Mouse (Mus musculus) midbrain, embryonic 15.5 days (tissue): ENCODE results near the gene Samd4. TPM values are rescaled to one million over a fixed set of nuclear protein-coding genes. Genes with fewer than 3 reads are reported as not detected.

Experiments used
- ATAC-seq: fragments of 200-750 bp; cut with Nextera tagmentation; replicated peaks from 2 replicates; pipeline ENCODE4 v1.8.0; 2017; ENCODE audit warnings: moderate TSS enrichment
- H3K27ac ChIP-seq: fragments of 300-500 bp; sonication (generic); 2 replicates; pipeline ENCODE4 v1.5.1; 2015; ENCODE audit warnings: mild to moderate bottlenecking, inconsistent platforms
- H3K27me3 ChIP-seq: fragments of 300-500 bp; sonication (generic); replicated peaks from 2 replicates; pipeline ENCODE4 v1.6.1; 2015; ENCODE audit warnings: inconsistent platforms
- H3K36me3 ChIP-seq: fragments of 300-500 bp; sonication (generic); replicated peaks from 2 replicates; pipeline ENCODE4 v1.6.1; 2015; ENCODE audit warnings: inconsistent platforms
- H3K4me1 ChIP-seq: fragments of 300-500 bp; sonication (generic); 2 replicates; pipeline ENCODE4 v1.6.1; 2015; ENCODE audit warnings: inconsistent platforms
- H3K4me2 ChIP-seq: fragments of 300-500 bp; sonication (generic); 2 replicates; pipeline ENCODE4 v1.6.1; 2015; ENCODE audit warnings: inconsistent platforms, mild to moderate bottlenecking, moderate library complexity
- H3K4me3 ChIP-seq: fragments of 300-500 bp; sonication (generic); 2 replicates; pipeline ENCODE4 v1.5.1; 2015; ENCODE audit warnings: mild to moderate bottlenecking, inconsistent platforms
- H3K9ac ChIP-seq: fragments of 300-500 bp; sonication (generic); 2 replicates; pipeline ENCODE4 v1.6.1; 2015; ENCODE audit warnings: mild to moderate bottlenecking, inconsistent platforms
- H3K9me3 ChIP-seq: fragments of 300-500 bp; sonication (generic); 2 replicates; pipeline ENCODE4 v1.6.1; 2016; ENCODE audit warnings: inconsistent platforms
- WGBS: fragments of 180-500 bp; shearing (Covaris S2); methylation state at CpG from one replicate; pipeline ENCODE4 v1.1.7; 2015; ENCODE audit warnings: mixed read lengths; 5-methylcytosine and 5-hydroxymethylcytosine counted together
- polyA plus RNA-seq: library from polyadenylated mRNA; unstranded; fragments of >200 nt; fragmentation: Nextera tagmentation; extraction: Ambion mirVana; gene quantifications from 2 replicates; pipeline ENCODE4 v1.2.1, GENCODE M21; 2015

The Samd4 gene
- polyA plus RNA-seq, 1 experiment from 2014 or later = 4.2 TPM

GRCm38 (mm10) chr14:47086743-47087142 lies 204.1 kb downstream of the Samd4 start:
- no peak overlapping the region for H3K27ac ChIP-seq
- 4% methylated on average over 16 of the region's 16 CpGs for WGBS
- H3K4me1 ChIP-seq = peaks cover 13% of the 10 kb centered on the region
- peak overlapping the region; percentile 33 for H3K4me3 ChIP-seq
- no peaks in the 10 kb centered on the region for H3K36me3 ChIP-seq
- ATAC-seq = peak; percentile 86
- H3K27me3 ChIP-seq = no peaks in the 10 kb centered on the region
- peak overlapping the region; percentile 61 for H3K4me2 ChIP-seq
- H3K9ac ChIP-seq = peak overlapping the region; percentile 43
- no peaks in the 10 kb centered on the region for H3K9me3 ChIP-seq

GRCm38 (mm10) chr14:47087182-47087581 lies 204.5 kb downstream of the Samd4 start:
- Histone ChIP-seq H3K4me2 (peak overlapping the region; percentile 61), H3K36me3 (no peaks in the 10 kb centered on the region), H3K27ac (no peak overlapping the region), H3K27me3 (no peaks in the 10 kb centered on the region), H3K9me3 (no peaks in the 10 kb centered on the region), H3K4me3 (peak overlapping the region; percentile 33), H3K9ac (peak overlapping the region; percentile 43; the same call in 1 of the 2 replicates), H3K4me1 (peaks cover 13% of the 10 kb centered on the region)
- peak; percentile 46 for ATAC-seq
- WGBS = 30% methylated on average over 5 of the region's 5 CpGs

- Histone ChIP-seq H3K9me3 (no peaks in the 10 kb centered on the region), H3K4me2 (no peak overlapping the region), H3K9ac (no peak overlapping the region), H3K36me3 (no peaks in the 10 kb centered on the region), H3K27ac (no peak overlapping the region), H3K4me1 (peaks cover 13% of the 10 kb centered on the region), H3K4me3 (no peak overlapping the region), H3K27me3 (no peaks in the 10 kb centered on the region)
- ATAC-seq = no peak; the same call in 1 of the 2 replicates
- 88% methylated on average over 12 of the region's 12 CpGs for WGBS
Measured at GRCm38 (mm10) chr14:47087669-47088250, 205.1 kb downstream of the Samd4 start.

- no peaks in the 10 kb centered on the region for H3K36me3 ChIP-seq
- no peak overlapping the region for H3K27ac ChIP-seq
- 69% methylated on average over 1 of the region's 1 CpGs for WGBS
- H3K4me2 ChIP-seq = no peak overlapping the region
- no peak overlapping the region for H3K4me3 ChIP-seq
- H3K9ac ChIP-seq = no peak overlapping the region
- peaks cover 10% of the 10 kb centered on the region for H3K4me1 ChIP-seq
- no peaks in the 10 kb centered on the region for H3K27me3 ChIP-seq
- no peak for ATAC-seq
- no peaks in the 10 kb centered on the region for H3K9me3 ChIP-seq
Measured at GRCm38 (mm10) chr14:47088339-47088738, 205.7 kb downstream of the Samd4 start.

GRCm38 (mm10) chr14:47089153-47089552 lies 206.5 kb downstream of the Samd4 start:
- no peak overlapping the region for H3K9ac ChIP-seq
- H3K27me3 ChIP-seq = no peaks in the 10 kb centered on the region
- 66% methylated on average over 6 of the region's 6 CpGs for WGBS
- no peak overlapping the region for H3K4me2 ChIP-seq
- no peak overlapping the region for H3K27ac ChIP-seq
- no peaks in the 10 kb centered on the region for H3K36me3 ChIP-seq
- no peak overlapping the region for H3K4me3 ChIP-seq
- peaks cover 8% of the 10 kb centered on the region for H3K4me1 ChIP-seq
- no peak for ATAC-seq
- no peaks in the 10 kb centered on the region for H3K9me3 ChIP-seq

- H3K4me2 ChIP-seq = no peak overlapping the region
- WGBS = 97% methylated on average over 6 of the region's 6 CpGs
- no peak overlapping the region for H3K27ac ChIP-seq
- no peaks in the 10 kb centered on the region for H3K36me3 ChIP-seq
- H3K4me3 ChIP-seq = no peak overlapping the region
- no peaks in the 10 kb centered on the region for H3K27me3 ChIP-seq
- H3K9ac ChIP-seq = no peak overlapping the region
- no peak for ATAC-seq
- H3K9me3 ChIP-seq = no peaks in the 10 kb centered on the region
- H3K4me1 ChIP-seq = peaks cover 3% of the 10 kb centered on the region; the same call in 1 of the 2 replicates
Measured at GRCm38 (mm10) chr14:47091908-47092307, 209.3 kb downstream of the Samd4 start.

- Histone ChIP-seq H3K9me3 (no peaks in the 10 kb centered on the region), H3K36me3 (no peaks in the 10 kb centered on the region), H3K9ac (no peak overlapping the region), H3K4me2 (no peak overlapping the region), H3K27ac (no peak overlapping the region), H3K4me3 (no peak overlapping the region), H3K4me1 (no peaks in the 10 kb centered on the region), H3K27me3 (no peaks in the 10 kb centered on the region)
- 74% methylated on average over 16 of the region's 16 CpGs for WGBS
- no peak for ATAC-seq
Measured at GRCm38 (mm10) chr14:47093355-47093792, 210.7 kb downstream of the Samd4 start.

GRCm38 (mm10) chr14:47095036-47095435 lies 212.4 kb downstream of the Samd4 start:
- no peak for ATAC-seq
- WGBS = 94% methylated on average over 3 of the region's 3 CpGs
- Histone ChIP-seq H3K36me3 (no peaks in the 10 kb centered on the region), H3K9ac (no peak overlapping the region), H3K4me3 (no peak overlapping the region), H3K4me2 (no peak overlapping the region), H3K9me3 (no peaks in the 10 kb centered on the region), H3K27me3 (no peaks in the 10 kb centered on the region), H3K27ac (no peak overlapping the region), H3K4me1 (no peaks in the 10 kb centered on the region)

- Histone ChIP-seq H3K4me2 (no peak overlapping the region), H3K9ac (no peak overlapping the region), H3K4me1 (no peaks in the 10 kb centered on the region), H3K36me3 (no peaks in the 10 kb centered on the region), H3K27me3 (no peaks in the 10 kb centered on the region), H3K9me3 (no peaks in the 10 kb centered on the region), H3K4me3 (no peak overlapping the region), H3K27ac (no peak overlapping the region)
- WGBS = 84% methylated on average over 5 of the region's 5 CpGs
- ATAC-seq = no peak
Measured at GRCm38 (mm10) chr14:47096357-47096756, 213.7 kb downstream of the Samd4 start.

- no peaks in the 10 kb centered on the region for H3K9me3 ChIP-seq
- no peaks in the 10 kb centered on the region for H3K4me1 ChIP-seq
- no peaks in the 10 kb centered on the region for H3K27me3 ChIP-seq
- H3K4me3 ChIP-seq = no peak overlapping the region
- H3K4me2 ChIP-seq = no peak overlapping the region
- no peak for ATAC-seq
- no peaks in the 10 kb centered on the region for H3K36me3 ChIP-seq
- 38% methylated on average over 19 of the region's 19 CpGs for whole genome bisulfite sequencing
- H3K27ac ChIP-seq = no peak overlapping the region
- H3K9ac ChIP-seq = no peak overlapping the region
Measured at GRCm38 (mm10) chr14:47104246-47105173, 221.9 kb downstream of the Samd4 start.

- Histone ChIP-seq H3K4me1 (no peaks in the 10 kb centered on the region), H3K4me2 (no peak overlapping the region), H3K36me3 (no peaks in the 10 kb centered on the region), H3K27me3 (no peaks in the 10 kb centered on the region), H3K4me3 (no peak overlapping the region), H3K9me3 (no peaks in the 10 kb centered on the region), H3K9ac (no peak overlapping the region), H3K27ac (no peak overlapping the region)
- 78% methylated on average over 3 of the region's 3 CpGs for WGBS
- no peak for ATAC-seq
Measured at GRCm38 (mm10) chr14:47105174-47105557, 222.5 kb downstream of the Samd4 start.

- H3K9me3 ChIP-seq = no peaks in the 10 kb centered on the region
- no peak overlapping the region for H3K27ac ChIP-seq
- no peak overlapping the region for H3K4me2 ChIP-seq
- H3K27me3 ChIP-seq = no peaks in the 10 kb centered on the region
- no peaks in the 10 kb centered on the region for H3K36me3 ChIP-seq
- H3K9ac ChIP-seq = no peak overlapping the region
- no peaks in the 10 kb centered on the region for H3K4me1 ChIP-seq
- WGBS = 97% methylated on average over 3 of the region's 3 CpGs
- no peak overlapping the region for H3K4me3 ChIP-seq
- ATAC-seq = no peak
Measured at GRCm38 (mm10) chr14:47105755-47106154, 223.1 kb downstream of the Samd4 start.
